Mouse (Mus musculus): ENCODE data around the gene Hist1h2bh.
A peak's percentile ranks its signal among the peaks of the same experiment; 100 is the strongest.

The Hist1h2bh gene

DNA sequence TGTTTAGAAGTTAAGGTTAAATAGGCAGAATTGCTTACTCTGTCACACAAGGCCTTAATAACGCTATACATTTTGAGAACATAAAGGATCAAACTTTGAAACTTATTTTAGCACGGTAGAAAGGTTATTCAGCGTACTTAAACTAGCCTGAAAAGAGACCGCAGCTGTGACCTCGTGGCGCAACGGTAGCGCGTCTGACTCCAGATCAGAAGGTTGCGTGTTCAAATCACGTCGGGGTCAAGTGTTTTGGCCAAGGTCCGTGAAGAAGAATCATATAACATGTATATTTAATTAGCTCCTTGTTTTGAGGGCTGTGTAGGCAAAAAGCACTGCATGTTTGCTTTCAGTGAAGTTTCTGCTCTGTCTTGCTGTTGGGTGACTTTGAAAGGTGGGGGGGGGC, 36.8 kb downstream of the Hist1h2bh start:
- DNase-seq (ENCODE audit: low read depth, low spot score): no peak

DNA sequence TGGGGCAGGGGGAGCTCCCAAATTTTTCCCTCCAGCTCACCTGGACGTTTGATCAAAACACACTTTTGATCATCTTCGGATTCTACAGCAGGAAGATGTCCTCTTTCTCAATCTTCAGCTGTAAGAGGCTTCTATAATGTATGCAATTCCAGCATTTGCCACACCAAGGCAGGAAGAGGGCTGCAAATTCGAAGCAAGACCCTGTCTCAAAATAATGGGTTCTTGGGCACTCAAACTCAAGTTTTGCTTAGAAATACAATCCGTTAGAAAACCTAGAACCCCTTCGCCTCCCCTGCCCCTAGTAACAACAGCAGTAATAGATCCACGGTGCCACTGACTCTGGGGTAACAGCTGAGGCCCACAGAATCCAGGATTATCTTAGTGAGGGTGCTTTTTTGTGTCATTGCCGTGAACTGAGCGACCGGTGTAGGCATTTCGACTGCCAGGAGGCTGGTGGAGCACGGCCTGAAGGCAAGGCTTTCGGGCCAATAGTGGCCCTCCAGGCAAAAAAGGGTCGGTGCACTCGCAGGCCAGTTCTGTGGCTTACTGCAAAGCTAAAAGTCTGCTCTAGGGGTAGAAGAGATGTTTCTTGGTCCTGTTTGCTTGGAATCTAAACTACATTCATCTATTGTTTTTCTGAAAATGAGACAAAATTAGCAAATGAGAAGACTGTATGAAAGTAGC, 37.4 kb downstream of the Hist1h2bh start:
- DNase-seq (ENCODE audit: low read depth, low spot score): no peak

DNA sequence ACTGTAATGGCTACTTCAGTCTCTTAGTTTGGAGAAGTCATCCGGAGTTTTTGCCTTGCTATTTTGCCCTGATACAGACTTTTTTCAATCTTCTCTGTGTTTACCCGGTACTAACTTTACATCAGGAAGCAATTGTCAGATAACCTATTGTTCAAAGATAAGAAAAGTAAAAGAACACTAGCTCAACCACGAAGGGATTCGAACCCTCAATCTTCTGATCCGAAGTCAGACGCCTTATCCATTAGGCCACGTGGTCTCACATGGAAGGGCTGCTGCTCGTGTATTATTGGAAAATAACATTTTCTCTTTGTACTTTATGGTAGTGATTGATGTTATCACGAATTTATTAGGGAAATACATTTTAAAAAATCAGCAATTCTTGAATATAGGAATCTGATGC, 39.4 kb downstream of the Hist1h2bh start:
- DNase-seq (ENCODE audit: low read depth, low spot score): peak; percentile 53

GRCm38 (mm10) chr13:23502916-23503315, 40.3 kb downstream of the Hist1h2bh start:
- DNase-seq (ENCODE audit: low read depth, low spot score): no peak

- peak; percentile 22 for DNase-seq (ENCODE audit: low read depth, low spot score)
Measured at GRCm38 (mm10) chr13:23502031-23502567, 41.1 kb downstream of the Hist1h2bh start.

DNA sequence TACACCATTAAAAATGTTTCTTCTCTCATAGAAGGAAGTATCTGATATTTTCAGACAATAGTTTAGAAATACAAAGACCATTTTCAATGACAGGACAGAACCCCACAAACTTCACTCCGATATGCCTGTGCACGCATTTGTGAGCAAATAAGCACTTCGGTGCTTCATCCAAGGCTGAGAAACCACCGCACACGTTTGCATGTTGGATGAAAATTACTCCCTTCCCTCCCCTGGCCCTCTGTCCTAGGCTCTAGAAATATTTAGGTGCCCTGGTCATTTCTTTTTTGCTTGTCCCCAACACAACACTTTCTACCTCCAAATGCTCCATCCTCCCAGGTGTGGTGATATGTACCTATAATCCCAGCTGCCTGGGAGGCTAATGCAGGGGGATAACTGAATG, 41.7 kb downstream of the Hist1h2bh start:
- no peak for DNase-seq (ENCODE audit: low read depth, low spot score)

GRCm38 (mm10) chr13:23500424-23501200, 42.6 kb downstream of the Hist1h2bh start:
- peak; percentile 54 for DNase-seq (ENCODE audit: low read depth, low spot score)

- no peak for DNase-seq (ENCODE audit: low read depth, low spot score)
Measured at GRCm38 (mm10) chr13:23499943-23500342, 43.2 kb downstream of the Hist1h2bh start.

DNA sequence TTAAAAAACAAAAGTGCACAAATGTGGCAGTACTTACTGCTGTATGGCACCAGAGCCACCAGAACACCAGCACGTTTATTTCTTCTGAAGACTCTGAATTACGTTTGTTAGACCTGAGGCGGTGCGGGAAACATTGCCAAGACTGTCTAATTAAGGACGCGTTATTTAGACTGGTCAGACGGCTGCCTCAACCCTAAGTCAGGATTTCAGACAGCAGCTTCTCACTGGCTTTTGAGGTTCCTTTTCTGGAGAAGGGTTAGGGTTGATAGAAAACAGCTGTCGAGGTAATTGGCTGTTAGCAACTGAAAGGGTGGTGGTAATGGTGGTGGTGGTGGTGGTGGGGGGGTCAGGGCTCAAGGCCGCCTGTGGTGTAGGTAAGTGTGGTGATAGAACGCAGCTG, 44.5 kb downstream of the Hist1h2bh start:
- DNase-seq (ENCODE audit: low read depth, low spot score): no peak

GRCm38 (mm10) chr13:23497656-23498321, 45.4 kb downstream of the Hist1h2bh start:
- DNase-seq (ENCODE audit: low read depth, low spot score): no peak

DNA sequence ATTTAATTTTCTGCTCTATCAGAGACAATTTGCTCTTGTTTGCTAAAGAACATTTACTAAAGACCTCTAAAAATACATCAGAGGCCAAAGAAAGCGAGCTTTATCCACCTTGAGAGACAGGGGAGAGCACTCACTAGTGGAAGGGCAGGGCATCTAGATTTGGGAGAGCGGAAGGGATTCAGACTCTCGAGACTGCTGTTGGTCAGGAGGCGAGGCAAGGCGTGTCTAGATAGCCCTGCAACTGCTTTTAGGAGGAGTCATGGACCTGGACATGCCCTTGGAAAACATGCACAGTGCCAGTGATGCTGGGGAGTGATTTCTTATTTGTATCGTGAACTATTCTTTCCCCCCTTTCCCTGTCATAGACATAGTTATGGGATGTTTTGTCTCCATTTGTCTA, 47.7 kb downstream of the Hist1h2bh start:
- DNase-seq (ENCODE audit: low read depth, low spot score): no peak

GRCm38 (mm10) chr13:23491990-23492389, 51.2 kb downstream of the Hist1h2bh start:
- DNase-seq (ENCODE audit: low read depth, low spot score): no peak
